Mouse (Mus musculus) stomach, embryonic 15.5 days (tissue): ENCODE measurements around the gene Etv3. TPM values are rescaled to one million over a fixed set of nuclear protein-coding genes. Genes with fewer than 3 reads are reported as not detected.

Source experiments
- ATAC-seq: fragments of 200-750 bp; cut with Nextera tagmentation; 2 replicates; pipeline ENCODE4 v1.8.0; 2017; ENCODE audit warnings: low read depth, moderate number of reproducible peaks, moderate TSS enrichment; ENCODE audit not compliant: insufficient read depth, low FRiP score
- H3K27ac ChIP-seq: fragments of 300-500 bp; sonication (generic); 2 replicates; pipeline ENCODE4 v1.5.1; 2015; ENCODE audit warnings: mild to moderate bottlenecking, inconsistent platforms
- H3K27me3 ChIP-seq: fragments of 300-500 bp; sonication (generic); replicated peaks from 2 replicates; pipeline ENCODE4 v1.6.1; 2015; ENCODE audit warnings: inconsistent platforms
- H3K36me3 ChIP-seq: fragments of 300-500 bp; sonication (generic); 2 replicates; pipeline ENCODE4 v1.6.1; 2015; ENCODE audit warnings: inconsistent platforms
- H3K4me1 ChIP-seq: fragments of 300-500 bp; sonication (generic); 2 replicates; pipeline ENCODE4 v1.6.1; 2015; ENCODE audit warnings: inconsistent platforms
- H3K4me2 ChIP-seq: fragments of 300-500 bp; sonication (generic); 2 replicates; pipeline ENCODE4 v1.6.1; 2015; ENCODE audit warnings: mild to moderate bottlenecking, inconsistent platforms
- H3K4me3 ChIP-seq: fragments of 300-500 bp; sonication (generic); replicated peaks from 2 replicates; pipeline ENCODE4 v1.5.1; 2015; ENCODE audit warnings: inconsistent platforms
- H3K9ac ChIP-seq: fragments of 300-500 bp; sonication (generic); 2 replicates; pipeline ENCODE4 v1.6.1; 2015; ENCODE audit warnings: inconsistent platforms
- H3K9me3 ChIP-seq: fragments of 300-500 bp; sonication (generic); 2 replicates; pipeline ENCODE4 v1.6.1; 2016; ENCODE audit warnings: inconsistent platforms
- WGBS: fragments of 180-500 bp; shearing (Covaris S2); methylation state at CpG from one replicate; pipeline ENCODE4 v1.1.7; 2015; 5-methylcytosine and 5-hydroxymethylcytosine counted together
- polyA plus RNA-seq: library from polyadenylated mRNA; unstranded; fragments of >200 nt; fragmentation: Nextera tagmentation; extraction: Ambion mirVana; gene quantifications from 2 replicates; pipeline ENCODE4 v1.2.1, GENCODE M21; 2015

Gene Etv3
- polyA plus RNA-seq, 1 experiment from 2014 or later = 13.9 TPM

- no peak for ATAC-seq
- Histone ChIP-seq H3K9ac (no peak overlapping the region), H3K4me2 (no peak overlapping the region), H3K27ac (no peak overlapping the region), H3K27me3 (no peaks in the 10 kb centered on the region), H3K9me3 (no peaks in the 10 kb centered on the region), H3K4me1 (peaks cover 18% of the 10 kb centered on the region; the same call in 1 of the 2 replicates), H3K4me3 (no peak overlapping the region), H3K36me3 (no peaks in the 10 kb centered on the region)
- WGBS = 47% methylated on average over 4 of the region's 4 CpGs
Observed at GRCm38 (mm10) chr3:87504749-87505425, 20.3 kb upstream of the Etv3 start.

- no peak overlapping the region for H3K27ac ChIP-seq
- no peaks in the 10 kb centered on the region for H3K9me3 ChIP-seq
- no peaks in the 10 kb centered on the region for H3K36me3 ChIP-seq
- H3K9ac ChIP-seq = no peak overlapping the region
- H3K4me2 ChIP-seq = no peak overlapping the region
- no peak overlapping the region for H3K4me3 ChIP-seq
- WGBS = 73% methylated on average over 12 of the region's 12 CpGs
- H3K27me3 ChIP-seq = no peaks in the 10 kb centered on the region
- ATAC-seq = no peak
- H3K4me1 ChIP-seq = peaks cover 12% of the 10 kb centered on the region; the same call in 1 of the 2 replicates
Observed at GRCm38 (mm10) chr3:87506456-87507416, 18.5 kb upstream of the Etv3 start.

- Histone ChIP-seq H3K27me3 (no peaks in the 10 kb centered on the region), H3K4me1 (peaks cover 12% of the 10 kb centered on the region; the same call in 1 of the 2 replicates), H3K9me3 (no peaks in the 10 kb centered on the region), H3K36me3 (no peaks in the 10 kb centered on the region), H3K9ac (no peak overlapping the region), H3K27ac (no peak overlapping the region), H3K4me2 (peak overlapping the region; percentile 39), H3K4me3 (no peak overlapping the region)
- ATAC-seq = peak; percentile 81
- 32% methylated on average over 17 of the region's 17 CpGs for WGBS
Observed at GRCm38 (mm10) chr3:87508205-87508901, 16.9 kb upstream of the Etv3 start.

GRCm38 (mm10) chr3:87509061-87509460, 16.1 kb upstream of the Etv3 start:
- ATAC-seq = peak; percentile 21; the same call in 1 of the 2 replicates
- no peaks in the 10 kb centered on the region for H3K27me3 ChIP-seq
- no peaks in the 10 kb centered on the region for H3K9me3 ChIP-seq
- WGBS = 29% methylated on average over 4 of the region's 4 CpGs
- peaks cover 12% of the 10 kb centered on the region; the same call in 1 of the 2 replicates for H3K4me1 ChIP-seq
- peak overlapping the region; percentile 50; the same call in 1 of the 2 replicates for H3K27ac ChIP-seq
- no peak overlapping the region for H3K4me3 ChIP-seq
- no peaks in the 10 kb centered on the region for H3K36me3 ChIP-seq
- H3K9ac ChIP-seq = no peak overlapping the region
- H3K4me2 ChIP-seq = no peak overlapping the region

- peaks cover 12% of the 10 kb centered on the region; the same call in 1 of the 2 replicates for H3K4me1 ChIP-seq
- H3K9ac ChIP-seq = no peak overlapping the region
- H3K4me2 ChIP-seq = no peak overlapping the region
- ATAC-seq = no peak
- no peaks in the 10 kb centered on the region for H3K36me3 ChIP-seq
- no peak overlapping the region for H3K27ac ChIP-seq
- WGBS = 92% methylated on average over 9 of the region's 9 CpGs
- no peaks in the 10 kb centered on the region for H3K27me3 ChIP-seq
- no peaks in the 10 kb centered on the region for H3K9me3 ChIP-seq
- H3K4me3 ChIP-seq = no peak overlapping the region
Observed at GRCm38 (mm10) chr3:87510832-87511231, 14.4 kb upstream of the Etv3 start.

GRCm38 (mm10) chr3:87511971-87512765, 13.0 kb upstream of the Etv3 start:
- Histone ChIP-seq H3K27me3 (no peaks in the 10 kb centered on the region), H3K4me2 (no peak overlapping the region), H3K27ac (no peak overlapping the region), H3K4me1 (peaks cover 12% of the 10 kb centered on the region; the same call in 1 of the 2 replicates), H3K9me3 (no peaks in the 10 kb centered on the region), H3K9ac (no peak overlapping the region), H3K36me3 (no peaks in the 10 kb centered on the region), H3K4me3 (no peak overlapping the region)
- ATAC-seq = peak; percentile 56
- WGBS = 30% methylated on average over 16 of the region's 16 CpGs

- no peaks in the 10 kb centered on the region; the same call in 1 of the 2 replicates for H3K4me1 ChIP-seq
- H3K36me3 ChIP-seq = no peaks in the 10 kb centered on the region
- H3K9ac ChIP-seq = no peak overlapping the region
- no peak overlapping the region for H3K4me3 ChIP-seq
- H3K27ac ChIP-seq = no peak overlapping the region
- 51% methylated on average over 13 of the region's 13 CpGs for WGBS
- no peak for ATAC-seq
- no peaks in the 10 kb centered on the region for H3K27me3 ChIP-seq
- peak overlapping the region; percentile 14; the same call in 1 of the 2 replicates for H3K4me2 ChIP-seq
- H3K9me3 ChIP-seq = no peaks in the 10 kb centered on the region
Observed at GRCm38 (mm10) chr3:87515567-87516081, 9.6 kb upstream of the Etv3 start.

- H3K27me3 ChIP-seq = no peaks in the 10 kb centered on the region
- H3K4me3 ChIP-seq = no peak overlapping the region
- no peaks in the 10 kb centered on the region for H3K36me3 ChIP-seq
- ATAC-seq = no peak
- no peaks in the 10 kb centered on the region; the same call in 1 of the 2 replicates for H3K4me1 ChIP-seq
- H3K4me2 ChIP-seq = no peak overlapping the region
- no peak overlapping the region for H3K27ac ChIP-seq
- H3K9ac ChIP-seq = no peak overlapping the region
- no peaks in the 10 kb centered on the region for H3K9me3 ChIP-seq
Observed at GRCm38 (mm10) chr3:87518425-87518824, 6.8 kb upstream of the Etv3 start.

GRCm38 (mm10) chr3:87521126-87521525, 4.1 kb upstream of the Etv3 start:
- no peak overlapping the region for H3K9ac ChIP-seq
- ATAC-seq = no peak
- 81% methylated on average over 4 of the region's 4 CpGs for WGBS

GRCm38 (mm10) chr3:87521833-87522232, 3.4 kb upstream of the Etv3 start:
- WGBS = 34% methylated on average over 1 of the region's 1 CpGs
- no peak for ATAC-seq
- no peak overlapping the region for H3K9ac ChIP-seq
- no peaks in the 10 kb centered on the region for H3K36me3 ChIP-seq
- H3K4me3 ChIP-seq = no peak overlapping the region
- no peak overlapping the region for H3K27ac ChIP-seq
- H3K4me1 ChIP-seq = peaks cover 6% of the 10 kb centered on the region; the same call in 1 of the 2 replicates
- H3K27me3 ChIP-seq = no peaks in the 10 kb centered on the region
- no peak overlapping the region for H3K4me2 ChIP-seq
- H3K9me3 ChIP-seq = no peaks in the 10 kb centered on the region

More at GRCm38 (mm10) chr3:87521126-87521525, 4.1 kb upstream of the Etv3 start:
- H3K4me1 ChIP-seq = no peaks in the 10 kb centered on the region
- no peak overlapping the region for H3K4me3 ChIP-seq
- H3K9me3 ChIP-seq = no peaks in the 10 kb centered on the region
- no peaks in the 10 kb centered on the region for H3K36me3 ChIP-seq
- no peaks in the 10 kb centered on the region for H3K27me3 ChIP-seq
- H3K27ac ChIP-seq = no peak overlapping the region
- H3K4me2 ChIP-seq = no peak overlapping the region

GRCm38 (mm10) chr3:87523701-87524100, 1.5 kb upstream of the Etv3 start:
- Histone ChIP-seq H3K9ac (no peak overlapping the region), H3K4me3 (no peak overlapping the region), H3K36me3 (peaks cover 7% of the 10 kb centered on the region; the same call in 1 of the 2 replicates), H3K27ac (no peak overlapping the region), H3K4me1 (peaks cover 6% of the 10 kb centered on the region), H3K9me3 (no peaks in the 10 kb centered on the region), H3K4me2 (no peak overlapping the region), H3K27me3 (no peaks in the 10 kb centered on the region)
- no peak for ATAC-seq
- 93% methylated on average over 9 of the region's 9 CpGs for WGBS
